Comparison of ENCODE assay signal across 16 mouse cellular contexts in the genomic region with DNA sequence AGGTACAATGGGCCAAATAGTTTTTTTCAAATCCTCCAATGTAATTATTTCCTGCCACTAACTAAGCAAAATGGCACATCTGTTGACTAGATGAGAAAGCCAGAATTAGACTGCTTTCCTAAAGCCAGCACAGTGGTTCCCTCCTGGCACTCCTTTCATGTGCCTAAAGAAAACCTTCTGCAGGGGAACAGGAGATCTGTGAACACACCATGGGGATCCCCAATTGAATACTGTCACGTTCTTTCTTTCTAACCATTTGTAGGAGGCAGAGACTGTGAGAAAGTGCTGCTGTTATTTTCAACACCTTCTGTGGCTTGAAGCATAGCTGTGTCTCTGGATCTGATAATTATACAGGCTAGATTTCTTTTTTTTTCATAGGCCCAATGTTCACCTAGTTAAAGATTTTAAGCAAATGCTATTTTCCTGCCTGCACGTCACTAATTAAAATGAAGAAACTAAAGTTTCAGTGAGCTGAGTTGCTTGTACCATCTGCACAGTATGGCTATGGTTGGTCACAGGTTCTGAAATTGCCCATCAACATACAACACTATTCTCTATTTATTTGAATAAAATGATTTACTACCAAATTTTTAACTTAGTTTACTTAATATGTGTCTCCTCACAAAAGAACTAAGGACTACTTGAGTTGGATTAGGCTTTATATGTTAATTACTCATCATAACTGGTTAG.
DNase-seq lines count a peak whose midpoint lies in the region; TF ChIP-seq lines count a peak whose summit lies in the region.
"Had no signal": no experiment of that assay in that cellular context is flagged by ENCODE, and none has a peak within 500 bp of the region (broad histone marks: within the 10 kb centered on the region; RNA-seq: fewer than 3 reads in every experiment).

No protein-coding gene starts in this region.

- intact Hi-C loops in left cerebral cortex, postnatal 25 days (cut with DNase I): loop anchor here (2.0 to 10.0 kb wide), 2 partner anchors 98 to 204 kb away; no protein-coding TSS in a partner anchor

- TF ChIP-seq CTCF in layer of hippocampus, adult 2 months (conservative IDR thresholded peaks at IDR 0.05): no peak

- no peak overlapping the region for H3K4me3 ChIP-seq in layer of hippocampus, adult 2 months
- H3K4me3 ChIP-seq: heart, embryonic 15.5 days; hindbrain, embryonic 13.5 days; limb, embryonic 10.5 days; liver, embryonic 13.5 days; neural tube, embryonic 13.5 days had no signal

- H3K27ac ChIP-seq in layer of hippocampus, adult 2 months: peak overlapping the region; percentile 24; the same call in 1 of the 2 replicates
- H3K27ac ChIP-seq: heart, embryonic 15.5 days; hindbrain, embryonic 13.5 days; limb, embryonic 10.5 days; liver, embryonic 13.5 days; neural tube, embryonic 13.5 days had no signal

- DNase-seq in layer of hippocampus, adult 2 months (ENCODE audit: low spot score in 2 of 2): peak in 1 of 2 experiments; percentile 16
- no peak for DNase-seq in layer of hippocampus, postnatal 25 days (ENCODE audit: extremely low spot score in 1 of 2, low spot score in 1 of 2)
- DNase-seq in brain, adult 2 months (ENCODE audit: low read depth, low spot score): peak; percentile 85
- peak; percentile 49 for DNase-seq in brain, embryonic 18.5 days (ENCODE audit: low read depth, low spot score)
- peak; percentile 27 to 82 for DNase-seq in left cerebral cortex, postnatal 25 days (ENCODE audit: low spot score in 2 of 2)
- DNase-seq in adipocyte (ENCODE audit: low spot score): no peak
- no peak for DNase-seq in cerebellum, adult 9-11 months
- DNase-seq: cerebellum, adult 8-10 months; kidney, adult 11 months; kidney, postnatal 14 days; liver, embryonic 13.5 days; thymus, adult 18-20 months had no signal

Comparison
In these comparisons a context has a peak if more than half of its experiments do, and no peak if none do; other contexts are left out.
1. DNase-seq: peak in brain, adult 2 months (single experiment), brain, embryonic 18.5 days (single experiment) and left cerebral cortex, postnatal 25 days (2 of 2); none in layer of hippocampus, postnatal 25 days (0 of 2), adipocyte (single experiment) and cerebellum, adult 9-11 months (single experiment).